Mouse (Mus musculus) kidney, postnatal 36 days (tissue): ENCODE results near the gene Rhou.

Experiments
- DNase-seq, 2 experiments: peaks; one replicate each; pipeline ENCODE4 v3.0.0; 2021 to 2022; ENCODE audit warnings: mixed read lengths in 2 of 2

Gene Rhou

DNA sequence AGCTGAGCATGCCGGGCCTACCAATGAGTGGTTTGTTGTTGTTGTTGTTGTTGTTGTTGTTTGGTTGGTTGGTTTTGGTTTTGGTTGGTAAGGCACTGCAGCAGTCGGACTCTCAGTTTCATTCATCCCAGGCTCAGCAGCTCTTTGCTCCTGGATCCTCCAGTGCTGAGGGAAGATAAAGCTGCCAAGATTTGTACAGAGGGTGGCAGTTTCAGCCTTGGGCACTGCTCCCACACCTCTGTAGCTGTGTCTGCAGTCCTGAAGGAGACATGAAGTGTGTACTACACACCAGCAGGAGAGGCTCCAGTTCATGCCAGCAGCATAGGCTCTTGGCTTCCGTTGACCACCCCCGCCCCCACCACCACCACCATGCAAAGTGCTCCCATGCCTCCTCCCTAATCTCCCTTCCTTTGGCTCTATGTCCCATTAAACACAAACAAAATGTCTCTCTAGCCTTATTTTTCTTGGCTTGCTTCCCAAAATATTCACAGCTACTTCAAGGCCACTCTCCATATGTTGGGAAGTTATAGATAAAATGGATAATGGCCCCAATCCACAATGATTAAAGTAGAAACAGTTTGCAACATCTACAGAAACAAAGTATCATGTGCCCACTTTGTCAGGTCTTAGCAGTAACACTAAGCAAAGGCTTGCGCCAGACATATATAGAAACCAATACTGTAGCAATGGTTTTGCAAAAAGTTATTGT lies 2.2 kb upstream of the Rhou start:
- no peak for DNase-seq

DNA sequence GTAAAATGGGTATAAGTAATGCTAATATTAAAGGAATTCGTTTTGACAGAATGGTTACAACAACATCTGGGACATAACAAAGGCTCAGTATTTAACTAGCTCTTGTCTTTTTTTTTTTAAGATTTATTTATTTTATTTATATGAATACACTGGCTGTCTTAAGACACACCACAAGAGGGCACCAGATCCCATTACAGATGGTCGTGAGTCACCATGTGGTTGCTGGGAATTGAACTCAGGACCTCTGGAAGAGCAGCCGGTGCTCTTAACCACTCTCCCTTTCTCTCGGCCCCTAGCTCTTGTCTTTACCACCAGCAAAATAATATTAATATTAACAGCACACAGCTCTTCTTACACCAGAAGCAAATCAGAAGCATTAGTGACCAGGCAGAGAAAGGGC lies 1.1 kb upstream of the Rhou start:
- no peak for DNase-seq

DNA sequence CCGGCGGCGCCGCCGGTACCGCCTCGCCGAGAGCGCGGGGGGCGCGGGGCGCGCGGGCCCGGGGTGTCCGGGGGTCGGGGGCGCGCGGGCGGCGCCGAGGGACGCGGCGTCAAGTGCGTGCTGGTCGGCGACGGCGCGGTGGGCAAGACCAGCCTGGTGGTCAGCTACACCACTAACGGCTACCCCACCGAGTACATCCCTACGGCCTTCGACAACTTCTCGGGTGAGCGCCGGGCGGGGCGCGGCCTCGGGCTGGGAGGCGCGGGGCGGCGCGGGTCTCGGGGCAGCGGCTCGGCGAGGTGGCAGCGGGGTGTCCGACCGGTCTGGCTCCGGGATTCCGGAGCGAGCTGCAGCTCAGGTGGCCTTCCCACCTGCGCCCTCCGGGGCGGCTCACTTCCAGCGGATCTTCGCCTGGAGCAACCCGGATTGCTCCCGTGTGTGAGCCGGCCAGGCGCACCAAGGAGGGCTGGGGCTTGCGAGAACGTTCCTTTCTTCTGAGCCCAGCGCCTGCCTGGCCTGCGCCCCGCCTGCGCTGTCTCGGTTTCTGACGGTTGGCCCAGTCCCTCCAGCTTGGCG lies 353 bp downstream of the Rhou start:
- peak; percentile 14 to 59 for DNase-seq

GRCm38 (mm10) chr8:123654763-123655162 lies 1.0 kb downstream of the Rhou start:
- no peak for DNase-seq

DNA sequence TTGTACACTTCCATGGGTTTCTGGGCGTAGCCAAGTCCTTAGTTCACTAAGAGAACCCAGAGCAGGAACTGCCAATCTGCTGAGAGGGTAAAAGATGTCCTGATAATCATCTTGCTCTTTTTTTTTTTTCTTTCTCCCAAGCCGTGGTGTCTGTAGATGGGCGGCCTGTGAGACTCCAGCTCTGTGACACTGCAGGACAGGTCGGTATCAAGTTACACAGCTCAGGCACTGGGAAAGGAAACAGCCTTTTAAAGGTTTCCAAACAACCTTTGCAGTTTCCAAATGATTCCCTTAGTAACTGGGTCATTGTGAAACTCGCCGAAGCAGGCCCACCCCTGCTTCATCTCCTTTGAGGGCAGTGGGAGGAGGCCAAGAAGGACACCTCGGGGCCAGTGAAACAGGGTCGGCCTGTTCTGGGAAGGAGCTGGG lies 1.6 kb downstream of the Rhou start:
- DNase-seq, result no peak

DNA sequence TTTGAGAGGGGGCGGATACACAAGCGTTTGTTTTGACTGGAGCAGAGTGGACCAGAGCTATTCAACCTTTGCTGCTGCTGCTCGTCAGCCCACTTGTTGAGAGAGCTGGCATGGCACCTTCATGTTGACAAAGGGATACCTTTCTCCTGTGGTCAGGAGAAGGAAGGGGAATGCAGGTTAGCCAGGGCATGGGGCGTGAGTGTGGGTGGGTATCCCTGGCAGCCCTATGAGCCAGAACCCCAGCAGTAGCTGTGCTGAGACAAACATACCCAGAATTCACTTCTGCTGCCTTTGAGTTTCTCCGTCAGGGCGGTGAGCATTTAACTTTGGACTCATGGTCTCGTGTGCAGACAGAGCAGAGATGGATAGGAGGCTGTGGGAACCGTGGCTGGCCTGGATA lies 4.1 kb downstream of the Rhou start:
- no peak for DNase-seq

GRCm38 (mm10) chr8:123659469-123660057 lies 5.8 kb downstream of the Rhou start:
- DNase-seq, result no peak

DNA sequence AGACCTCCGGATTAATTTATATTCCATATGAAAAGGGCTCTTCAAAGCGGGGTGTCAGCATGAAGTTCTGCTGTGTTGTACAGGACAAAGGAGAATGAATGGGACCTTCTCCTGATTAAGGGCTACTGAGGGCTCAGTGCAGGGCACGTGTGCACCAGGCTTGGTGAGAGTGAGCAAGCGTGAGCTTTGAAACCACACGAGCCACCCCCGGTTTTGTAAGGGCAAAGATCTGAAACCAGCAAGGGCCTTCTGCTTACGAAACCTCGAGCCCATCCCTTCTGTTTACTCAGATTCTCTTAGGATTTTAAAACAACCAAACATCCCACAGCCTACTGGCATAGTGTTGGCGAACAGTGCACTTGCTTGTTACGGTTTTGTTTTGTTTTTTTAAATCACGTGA lies 7.8 kb downstream of the Rhou start:
- no peak for DNase-seq

GRCm38 (mm10) chr8:123665580-123665979 lies 11.9 kb downstream of the Rhou start:
- DNase-seq, result no peak

DNA sequence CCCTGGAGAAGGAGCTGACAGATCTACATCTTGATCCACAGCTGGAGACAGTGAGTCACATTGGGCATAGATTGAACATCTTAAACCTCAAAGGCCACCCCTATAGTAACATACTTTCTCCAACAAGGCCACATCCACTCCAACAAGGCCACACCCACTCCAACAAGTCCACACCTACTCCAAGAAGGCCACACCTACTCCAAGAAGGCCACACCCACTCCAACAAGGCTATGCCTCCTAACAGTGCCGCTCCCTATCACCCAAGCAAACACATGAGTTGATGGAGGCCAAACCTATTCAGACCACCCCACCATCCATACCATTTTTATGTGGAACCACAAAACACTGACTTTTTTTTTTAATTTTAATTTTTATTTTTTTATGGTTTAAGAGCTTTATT lies 13.1 kb downstream of the Rhou start:
- no peak for DNase-seq

DNA sequence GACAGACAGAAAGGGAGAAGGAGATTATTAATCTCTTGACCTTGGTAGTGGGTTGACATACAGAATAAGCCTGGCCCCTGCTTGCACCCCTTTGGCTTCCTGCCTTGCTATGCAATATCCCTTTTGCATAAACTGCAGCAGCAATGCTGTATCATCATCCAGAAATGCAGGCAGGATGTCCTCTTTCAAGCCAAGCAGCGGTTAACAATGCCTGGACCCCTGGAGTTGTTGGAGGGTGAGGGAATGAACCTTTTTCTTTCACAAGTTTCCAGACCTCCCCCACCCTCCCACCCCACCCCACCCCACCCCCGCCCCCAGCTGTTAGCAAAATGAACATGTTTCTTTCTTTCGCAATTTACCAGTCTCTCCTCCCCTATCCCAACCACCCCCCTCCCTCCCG lies 15.0 kb downstream of the Rhou start:
- no peak for DNase-seq

DNA sequence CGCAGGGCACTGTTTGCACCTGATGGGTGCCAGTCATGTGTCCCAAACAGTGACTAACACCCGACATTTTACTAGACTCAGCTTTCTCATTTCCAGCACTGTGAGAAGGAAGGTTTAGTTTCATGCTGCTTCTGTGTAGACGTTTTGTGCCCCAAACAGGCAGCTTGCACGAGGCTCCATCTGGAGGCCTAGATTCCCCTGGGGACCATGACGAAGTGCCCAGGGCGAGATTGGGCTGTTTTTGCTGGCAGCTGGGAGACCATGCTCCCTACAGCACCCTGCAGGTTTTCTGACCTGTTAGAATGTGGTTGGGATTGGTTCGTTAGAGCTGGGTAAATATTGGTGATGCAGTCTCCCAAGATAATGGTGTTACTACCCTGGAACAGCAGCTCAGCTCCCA lies 17.0 kb downstream of the Rhou start:
- DNase-seq, result no peak

DNA sequence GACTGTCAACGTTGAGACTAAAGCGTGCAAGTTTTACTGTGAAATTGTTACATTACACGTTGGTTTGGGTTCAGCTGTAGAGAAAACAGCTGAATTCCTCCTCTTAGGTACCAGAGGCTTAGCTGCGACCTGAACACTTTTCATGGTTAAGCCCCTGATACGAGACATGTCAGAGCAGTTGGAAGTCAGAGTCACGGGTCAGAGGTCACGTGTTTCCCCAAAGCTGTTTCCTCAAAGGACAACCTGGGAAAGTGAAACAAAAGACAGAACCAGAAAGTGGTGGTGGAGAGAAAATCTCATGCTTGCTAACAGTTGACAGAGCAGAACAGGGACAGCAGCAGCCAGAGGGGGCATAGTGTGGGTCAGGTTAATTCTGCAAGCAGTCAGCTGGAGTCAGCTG lies 17.7 kb downstream of the Rhou start:
- DNase-seq, result no peak

DNA sequence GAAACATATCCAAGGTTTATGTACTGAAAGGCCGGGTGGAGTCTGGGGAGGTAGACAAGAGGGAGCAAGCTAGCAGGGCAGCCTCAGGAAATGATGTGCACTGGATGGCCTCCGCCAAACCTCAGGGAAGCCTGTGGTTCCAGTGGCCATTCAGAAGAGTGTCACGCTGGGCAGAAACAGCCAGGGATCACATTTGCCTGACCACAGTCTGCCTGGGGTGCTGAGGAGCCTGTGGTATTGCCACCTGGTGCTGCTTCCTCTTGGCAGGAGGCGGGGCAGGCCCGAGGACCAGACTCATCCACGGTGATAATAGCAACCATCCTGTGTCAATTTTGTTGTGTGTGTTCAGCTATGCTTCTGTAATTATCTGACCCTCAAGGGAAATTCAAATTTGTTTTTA lies 18.9 kb downstream of the Rhou start:
- DNase-seq, result no peak

DNA sequence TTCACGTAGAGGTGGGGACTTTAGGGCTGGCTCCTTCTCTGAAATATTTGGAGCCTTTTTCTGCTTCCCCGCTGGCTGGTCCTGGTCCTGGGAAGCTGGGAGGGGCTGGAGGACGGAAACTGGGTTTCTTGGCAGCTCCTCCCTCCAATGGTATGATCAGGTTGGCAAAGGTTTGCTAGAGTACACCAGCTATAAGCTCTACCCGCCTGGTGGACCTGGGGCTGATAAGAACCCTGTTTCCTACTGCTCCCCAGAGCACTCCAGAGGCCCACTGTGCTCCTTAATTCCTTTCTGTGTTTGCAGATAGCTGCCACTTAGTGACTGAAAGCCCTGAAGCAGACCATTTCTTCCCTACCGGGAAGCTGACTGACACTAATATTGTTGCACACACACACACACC lies 21.9 kb downstream of the Rhou start:
- DNase-seq, result no peak

DNA sequence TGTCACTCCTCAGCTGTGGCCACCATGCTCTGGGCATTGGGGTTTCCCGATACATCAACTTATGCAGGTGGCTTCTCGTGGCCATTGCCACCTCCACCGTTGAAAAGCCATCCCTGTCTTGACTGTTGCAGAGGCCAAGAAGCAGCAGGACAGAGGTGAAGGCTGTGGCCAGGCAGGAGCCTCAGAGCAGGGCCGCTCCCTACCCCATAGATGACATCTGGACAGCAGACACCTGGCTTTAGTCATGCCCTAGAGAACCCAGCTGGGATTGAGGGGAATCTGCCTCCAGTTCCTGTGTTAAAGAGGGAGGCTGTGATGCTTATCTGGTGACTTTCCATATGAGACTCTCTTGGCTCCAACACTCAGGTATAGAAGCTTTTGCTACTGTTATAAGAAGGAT lies 24.7 kb downstream of the Rhou start:
- DNase-seq, result no peak

- peak; percentile 16 to 55 for DNase-seq
Observed at GRCm38 (mm10) chr8:123682073-123682761, 28.5 kb downstream of the Rhou start.

- peak; percentile 29 to 42 for DNase-seq
Observed at GRCm38 (mm10) chr8:123683321-123683720, 29.6 kb downstream of the Rhou start.

DNA sequence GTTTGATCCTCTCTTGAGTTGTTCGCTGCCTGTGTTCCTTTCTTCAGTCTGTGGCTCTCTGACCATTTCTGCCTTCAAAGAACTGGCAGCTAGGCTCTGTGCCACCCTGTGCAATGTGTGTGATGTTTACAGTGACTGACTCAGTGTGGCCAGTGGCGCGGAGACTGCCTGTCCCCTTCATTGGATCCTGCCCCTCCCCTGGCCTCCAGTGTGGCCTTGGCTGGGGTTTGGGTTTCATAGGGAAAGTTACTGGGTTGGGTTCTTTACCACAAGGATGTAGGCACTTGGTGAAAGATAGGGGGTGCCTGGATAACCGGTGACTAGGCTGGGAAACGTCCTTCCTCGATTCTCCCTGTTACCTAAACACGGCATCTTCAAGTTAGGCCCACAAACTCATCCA lies 31.1 kb downstream of the Rhou start:
- DNase-seq, result no peak

GRCm38 (mm10) chr8:123685477-123685876 lies 31.7 kb downstream of the Rhou start:
- DNase-seq, result no peak

DNA sequence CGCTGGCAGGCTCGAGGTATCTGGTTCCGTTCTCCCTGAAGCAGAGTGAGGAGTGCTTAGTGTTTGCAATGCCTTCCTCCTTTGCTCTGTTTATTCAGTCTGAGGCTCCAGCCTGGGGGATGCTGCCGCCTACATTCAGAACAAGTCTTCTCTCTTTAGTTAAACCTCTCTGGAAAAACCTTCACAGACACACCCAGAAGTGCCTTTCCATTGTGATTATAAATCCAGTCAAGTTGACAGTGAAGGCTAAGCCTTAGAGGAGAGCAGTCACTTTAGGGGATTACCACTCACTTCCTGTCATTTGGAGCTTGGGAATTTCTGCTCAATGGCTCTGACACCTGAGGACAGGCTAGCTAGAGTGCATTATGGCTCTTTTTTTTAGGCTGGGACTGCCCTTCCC lies 34.1 kb downstream of the Rhou start:
- no peak for DNase-seq

- DNase-seq, result no peak
Observed at GRCm38 (mm10) chr8:123692165-123692962, 38.6 kb downstream of the Rhou start.

- no peak for DNase-seq
Observed at GRCm38 (mm10) chr8:123696167-123696566, 42.4 kb downstream of the Rhou start.
